In genomic region chr8:116943161-116943554, GRCm38 (mm10) we compare ENCODE assay signal across 8 mouse cellular contexts. TPM values are rescaled to one million over a fixed set of nuclear protein-coding genes. Genes with fewer than 3 reads are reported as not detected.
DNase-seq lines count a peak whose midpoint lies in the region; ATAC-seq and TF ChIP-seq lines count a peak whose summit lies in the region.

TSS of gene Atmin (plus strand) at chr8:116943393.

- H3K36me3 ChIP-seq in CH12.LX (replicated peaks in 1 of 2; ENCODE audit: control insufficient read depth in 1 of 2, insufficient read depth in 1 of 2, low read length in 1 of 2), result peaks cover 16 to 42% of the 10 kb centered on the region in 2 experiments
- H3K36me3 ChIP-seq in forebrain, embryonic 10.5 days (replicated peaks), result peaks cover 38% of the 10 kb centered on the region
- peaks cover 9% of the 10 kb centered on the region; the same call in 1 of the 2 replicates for H3K36me3 ChIP-seq in heart, embryonic 14.5 days (ENCODE audit: control insufficient read depth, insufficient read depth, low read length)
- H3K36me3 ChIP-seq in liver, embryonic 14.5 days (replicated peaks; ENCODE audit: control insufficient read depth, insufficient read depth, low read depth), result peaks cover 3% of the 10 kb centered on the region
- H3K36me3 ChIP-seq in neural tube, embryonic 11.5 days (ENCODE audit: control insufficient read depth, insufficient read depth, low read length), result no peaks in the 10 kb centered on the region
- H3K36me3 ChIP-seq in stomach, embryonic 16.5 days (ENCODE audit: control insufficient read depth, insufficient read depth, low read length), result peaks cover 3% of the 10 kb centered on the region; the same call in 1 of the 2 replicates

- peak in 1 of 2 experiments; percentile 86; a peak in 2 of 4 replicates for TF ChIP-seq CTCF in CH12.LX (conservative IDR thresholded peaks at IDR 0.05 in 1 of 2, IDR thresholded peaks at IDR 0.05 in 1 of 2; ENCODE audit: low read depth in 2 of 2, low read length in 2 of 2)
- TF ChIP-seq CTCF in liver, embryonic 14.5 days (IDR thresholded peaks at IDR 0.05; ENCODE audit: low read depth), result peak; percentile 54

- DNase-seq in CH12.LX (ENCODE audit: extremely low read depth), result peak; percentile 75
- DNase-seq in c-Kit-positive CD71-negative TER-119-negative erythroid progenitor cells, embryonic 14.5 days (ENCODE audit: low read depth), result peak; percentile 72
- peak; percentile 80 for DNase-seq in forebrain, embryonic 10.5 days (ENCODE audit: extremely low spot score, low spot score)
- peak; percentile 95 for DNase-seq in kidney, postnatal 10 days
- peak; percentile 77 to 78 (median 78) for DNase-seq in liver, embryonic 14.5 days (ENCODE audit: low read depth in 3 of 3, low spot score in 3 of 3)
- DNase-seq in neural tube, embryonic 11.5 days (ENCODE audit: low spot score), result peak; percentile 96

- in situ Hi-C loops in CH12.LX (cut with MboI; ENCODE audit: low pct_ligation_motif_present, low pct_unique_long_range_greater_than_20kb, low sequenced_read_pairs), result no loop called here

- no peaks in the 10 kb centered on the region for H3K9me3 ChIP-seq in CH12.LX (replicated peaks; ENCODE audit: low read length)
- no peaks in the 10 kb centered on the region for H3K9me3 ChIP-seq in forebrain, embryonic 10.5 days
- no peaks in the 10 kb centered on the region for H3K9me3 ChIP-seq in heart, embryonic 14.5 days (ENCODE audit: control insufficient read depth, low read length)
- no peaks in the 10 kb centered on the region for H3K9me3 ChIP-seq in liver, embryonic 14.5 days (ENCODE audit: control insufficient read depth, low read length)
- H3K9me3 ChIP-seq in neural tube, embryonic 11.5 days (ENCODE audit: control insufficient read depth, low read length), result no peaks in the 10 kb centered on the region
- no peaks in the 10 kb centered on the region for H3K9me3 ChIP-seq in stomach, embryonic 16.5 days (replicated peaks; ENCODE audit: control insufficient read depth, low read length)

- TF ChIP-seq RAD21 in CH12.LX (IDR thresholded peaks at IDR 0.05; ENCODE audit: low read depth, low read length), result peak; percentile 42

- H3K27ac ChIP-seq in CH12.LX (ENCODE audit: insufficient read depth, low read depth), result peak within 1 kb of the TSS; percentile 92
- H3K27ac ChIP-seq in forebrain, embryonic 10.5 days, result peak within 1 kb of the TSS; percentile 88
- H3K27ac ChIP-seq in heart, embryonic 14.5 days (replicated peaks in 1 of 2; ENCODE audit: control insufficient read depth in 1 of 2, insufficient read depth in 1 of 2, low read depth in 2 of 2, low read length in 2 of 2), result peak within 1 kb of the TSS in 1 of 2 experiments; percentile 46; a peak in 1 of 4 replicates
- peak within 1 kb of the TSS; percentile 21; the same call in 1 of the 2 replicates for H3K27ac ChIP-seq in liver, embryonic 14.5 days
- no peak within 1 kb of the TSS for H3K27ac ChIP-seq in neural tube, embryonic 11.5 days (ENCODE audit: low read depth, low read length)
- peak within 1 kb of the TSS; percentile 38; the same call in 1 of the 2 replicates for H3K27ac ChIP-seq in stomach, embryonic 16.5 days (ENCODE audit: low read length)

- dilution Hi-C loops in CH12.LX (cut with MboI; ENCODE audit: extremely low pct_ligation_motif_present, extremely low pct_unique_long_range_greater_than_20kb, low sequenced_read_pairs), result no loop called here

- peaks cover 11 to 30% of the 10 kb centered on the region in 2 experiments for H3K4me1 ChIP-seq in CH12.LX (ENCODE audit: control insufficient read depth in 1 of 2, insufficient read depth in 2 of 2)
- H3K4me1 ChIP-seq in forebrain, embryonic 10.5 days, result peaks cover 32% of the 10 kb centered on the region
- H3K4me1 ChIP-seq in heart, embryonic 14.5 days (ENCODE audit: control insufficient read depth in 2 of 2, insufficient read depth in 2 of 2, low read length in 2 of 2), result peaks cover 25 to 42% of the 10 kb centered on the region in 2 experiments
- peaks cover 36 to 46% of the 10 kb centered on the region in 2 experiments for H3K4me1 ChIP-seq in liver, embryonic 14.5 days (replicated peaks; ENCODE audit: control insufficient read depth in 2 of 2, insufficient read depth in 2 of 2, low read length in 1 of 2)
- peaks cover 9% of the 10 kb centered on the region for H3K4me1 ChIP-seq in neural tube, embryonic 11.5 days (ENCODE audit: control insufficient read depth, insufficient read depth, low read length)
- H3K4me1 ChIP-seq in stomach, embryonic 16.5 days (ENCODE audit: control insufficient read depth, insufficient read depth, low read length), result peaks cover 17% of the 10 kb centered on the region

- 0% methylated on average over 33 of the region's 46 CpGs for WGBS in forebrain, embryonic 10.5 days
- WGBS in heart, embryonic 14.5 days, result 0% methylated on average over 46 of the region's 46 CpGs
- WGBS in liver, embryonic 14.5 days (ENCODE audit: insufficient replicate concordance), result 0% methylated on average over 34 of the region's 46 CpGs
- under 1% methylated on average over 44 of the region's 46 CpGs for WGBS in neural tube, embryonic 11.5 days
- WGBS in stomach, embryonic 16.5 days, result under 1% methylated on average over 42 of the region's 46 CpGs

- no peaks in the 10 kb centered on the region for H3K27me3 ChIP-seq in CH12.LX (replicated peaks)
- no peaks in the 10 kb centered on the region for H3K27me3 ChIP-seq in forebrain, embryonic 10.5 days (ENCODE audit: poor library complexity, severe bottlenecking)
- H3K27me3 ChIP-seq in heart, embryonic 14.5 days (ENCODE audit: control insufficient read depth, insufficient read depth, low read length), result no peaks in the 10 kb centered on the region
- no peaks in the 10 kb centered on the region for H3K27me3 ChIP-seq in liver, embryonic 14.5 days (ENCODE audit: control insufficient read depth, insufficient read depth, low read length)
- no peaks in the 10 kb centered on the region for H3K27me3 ChIP-seq in neural tube, embryonic 11.5 days (ENCODE audit: control insufficient read depth, insufficient read depth, low read length)
- H3K27me3 ChIP-seq in stomach, embryonic 16.5 days (ENCODE audit: control insufficient read depth, insufficient read depth, low read length), result no peaks in the 10 kb centered on the region

- H3K9ac ChIP-seq in CH12.LX (ENCODE audit: insufficient read depth, low read depth), result peak within 1 kb of the TSS; percentile 79
- H3K9ac ChIP-seq in heart, embryonic 14.5 days (ENCODE audit: low read length), result peak within 1 kb of the TSS; percentile 93
- H3K9ac ChIP-seq in liver, embryonic 14.5 days (replicated peaks), result peak within 1 kb of the TSS; percentile 77
- peak within 1 kb of the TSS; percentile 84 for H3K9ac ChIP-seq in neural tube, embryonic 11.5 days (ENCODE audit: low read length)
- peak within 1 kb of the TSS; percentile 93 for H3K9ac ChIP-seq in stomach, embryonic 16.5 days (ENCODE audit: low read length)

- peak; percentile 58; the same call in 1 of the 2 replicates for TF ChIP-seq POLR2A in CH12.LX (IDR thresholded peaks at IDR 0.05; ENCODE audit: low read depth, low read length)

- peaks cover 35% of the 10 kb centered on the region for H3K79me2 ChIP-seq in CH12.LX (replicated peaks; ENCODE audit: control insufficient read depth, extremely low read depth, insufficient read depth, poor library complexity, severe bottlenecking)

- TF ChIP-seq EP300 in CH12.LX (IDR thresholded peaks at IDR 0.05; ENCODE audit: low read length), result no peak
- no peak for TF ChIP-seq EP300 in liver, embryonic 14.5 days (IDR thresholded peaks at IDR 0.05; ENCODE audit: low read depth)

- peak; percentile 71 for ATAC-seq in heart, embryonic 14.5 days (ENCODE audit: insufficient number of reproducible peaks, insufficient read depth, low FRiP score, low read depth)
- peak; percentile 84 for ATAC-seq in liver, embryonic 14.5 days (ENCODE audit: insufficient read depth)
- ATAC-seq in neural tube, embryonic 11.5 days (ENCODE audit: insufficient read depth, low FRiP score, low TSS enrichment), result peak; percentile 89
- peak; percentile 88 for ATAC-seq in stomach, embryonic 16.5 days (ENCODE audit: insufficient read depth, low FRiP score)

- H3K4me2 ChIP-seq in CH12.LX (ENCODE audit: insufficient read depth, low read depth, poor library complexity, severe bottlenecking), result peak within 1 kb of the TSS; percentile 98
- H3K4me2 ChIP-seq in heart, embryonic 14.5 days (ENCODE audit: low read length), result peak within 1 kb of the TSS; percentile 97
- H3K4me2 ChIP-seq in liver, embryonic 14.5 days (ENCODE audit: low read depth), result peak within 1 kb of the TSS; percentile 73
- peak within 1 kb of the TSS; percentile 98 for H3K4me2 ChIP-seq in neural tube, embryonic 11.5 days (ENCODE audit: low read depth)
- peak within 1 kb of the TSS; percentile 94 for H3K4me2 ChIP-seq in stomach, embryonic 16.5 days (ENCODE audit: low read depth, low read length)

- peak within 1 kb of the TSS; percentile 69 to 98 (median 98) for H3K4me3 ChIP-seq in CH12.LX (replicated peaks in 1 of 3; ENCODE audit: low read depth in 2 of 3, low read length in 2 of 3, poor library complexity in 1 of 3)
- peak within 1 kb of the TSS; percentile 95 for H3K4me3 ChIP-seq in forebrain, embryonic 10.5 days
- H3K4me3 ChIP-seq in heart, embryonic 14.5 days (ENCODE audit: control insufficient read depth in 1 of 2, insufficient read depth in 1 of 2, low read depth in 1 of 2, low read length in 2 of 2), result peak within 1 kb of the TSS; percentile 95 to 98
- H3K4me3 ChIP-seq in liver, embryonic 14.5 days (ENCODE audit: insufficient read depth in 1 of 2, low read depth in 2 of 2, low read length in 2 of 2), result peak within 1 kb of the TSS; percentile 73 to 80
- H3K4me3 ChIP-seq in neural tube, embryonic 11.5 days (ENCODE audit: low read depth, low read length), result peak within 1 kb of the TSS; percentile 97
- H3K4me3 ChIP-seq in stomach, embryonic 16.5 days (replicated peaks; ENCODE audit: low read length), result peak within 1 kb of the TSS; percentile 95

TF ChIP-seq in CH12.LX, 34 proteins besides CTCF, POLR2A, EP300 and RAD21 (continues in another document):
- TF ChIP-seq MXI1 (IDR thresholded peaks at IDR 0.05; ENCODE audit: low read depth, low read length), result peak; percentile 72
- no peak for TF ChIP-seq CHD1 (IDR thresholded peaks at IDR 0.05; ENCODE audit: low read depth, low read length)
- TF ChIP-seq TCF12 (IDR thresholded peaks at IDR 0.05; ENCODE audit: low read depth, low read length), result peak; percentile 66
- peak; percentile 42; the same call in 1 of the 2 replicates for TF ChIP-seq IRF4 (IDR thresholded peaks at IDR 0.05; ENCODE audit: low read depth, low read length)

RNA-seq across cellular contexts. Expression of gene Atmin, which starts in this region (rescaled TPM):
- total RNA-seq in CH12.LX (2012; rRNA removed) (13.5 and 14.8 TPM in 2 replicates), CH12.LX (2014; rRNA removed) (9.3 and 9.4 TPM in 2 replicates)
- 16.0 and 22.0 TPM in 2 replicates for polyA plus RNA-seq in CH12.LX (2012; ENCODE audit: insufficient read length, low read depth)
- 14.4 and 14.6 TPM in 2 replicates for polyA plus RNA-seq in forebrain, embryonic 10.5 days (2016; fragmentation: Nextera tagmentation; extraction: Ambion mirVana)
- polyA plus RNA-seq in heart, embryonic 14.5 days (2014; fragmentation: Nextera tagmentation; extraction: Ambion mirVana), result 11.6 and 12.3 TPM in 2 replicates
- polyA plus RNA-seq in liver, embryonic 14.5 days (2012; rRNA removed), result 2.8 and 3.3 TPM in 2 replicates
- 3.3 and 4.9 TPM in 2 replicates for polyA plus RNA-seq in liver, embryonic 14.5 days (2014; fragmentation: Nextera tagmentation; extraction: Ambion mirVana)
- 18.9 and 20.6 TPM in 2 replicates for polyA plus RNA-seq in neural tube, embryonic 11.5 days (2014; fragmentation: Nextera tagmentation; extraction: Ambion mirVana)
- 9.0 and 9.6 TPM in 2 replicates for polyA plus RNA-seq in stomach, embryonic 16.5 days (2015; fragmentation: Nextera tagmentation; extraction: Ambion mirVana)
